9 mouse cellular contexts compared by ENCODE assay signal in genomic region chr17:88442661-88443060, GRCm38 (mm10). TPM values are rescaled to one million over a fixed set of nuclear protein-coding genes. Genes with fewer than 3 reads are reported as not detected.
DNase-seq lines count a peak whose midpoint lies in the region; ATAC-seq and TF ChIP-seq lines count a peak whose summit lies in the region.
"Had no signal": no experiment of that assay in that cellular context is flagged by ENCODE, and none has a peak within 500 bp of the region (broad histone marks: within the 10 kb centered on the region; RNA-seq: fewer than 3 reads in every experiment).

No protein-coding gene starts in this region.

- WGBS in lung, postnatal 0 days = 26% methylated on average over 6 of the region's 6 CpGs
- WGBS in intestine, embryonic 16.5 days = 58% methylated on average over 6 of the region's 6 CpGs

- TF ChIP-seq EP300 in lung, postnatal 0 days (IDR thresholded peaks at IDR 0.05) = no peak

- no peak for TF ChIP-seq CTCF in gastrocnemius, adult 2 months (IDR thresholded peaks at IDR 0.05)
- TF ChIP-seq CTCF in lung, postnatal 0 days (IDR thresholded peaks at IDR 0.05) = no peak

- H3K4me2 ChIP-seq in lung, postnatal 0 days (replicated peaks; ENCODE audit: low read depth, low read length) = peak overlapping the region; percentile 52
- H3K4me2 ChIP-seq in intestine, embryonic 16.5 days (ENCODE audit: low read depth, low read length) = peak overlapping the region; percentile 37

- H3K27me3 ChIP-seq in lung, postnatal 0 days (replicated peaks; ENCODE audit: insufficient read depth, low read length) = no peaks in the 10 kb centered on the region
- no peaks in the 10 kb centered on the region for H3K27me3 ChIP-seq in intestine, embryonic 16.5 days (replicated peaks; ENCODE audit: control insufficient read depth, insufficient read depth, low read length)
- no peaks in the 10 kb centered on the region for H3K27me3 ChIP-seq in splenic B cell, adult 2 months (ENCODE audit: control insufficient read depth, insufficient read depth, low read length, poor library complexity, severe bottlenecking)

- H3K27ac ChIP-seq in gastrocnemius, adult 2 months = peak overlapping the region; percentile 2; the same call in 1 of the 2 replicates
- no peak overlapping the region for H3K27ac ChIP-seq in lung, postnatal 0 days (ENCODE audit: low read length)
- H3K27ac ChIP-seq in intestine, embryonic 16.5 days (ENCODE audit: low read length) = no peak overlapping the region

- no peak overlapping the region for H3K9ac ChIP-seq in lung, postnatal 0 days (replicated peaks; ENCODE audit: low read depth)
- H3K9ac ChIP-seq in intestine, embryonic 16.5 days (ENCODE audit: low read depth, low read length) = no peak overlapping the region; the same call in 1 of the 2 replicates

- peaks cover 6% of the 10 kb centered on the region; the same call in 1 of the 2 replicates for H3K4me1 ChIP-seq in lung, postnatal 0 days (ENCODE audit: insufficient read depth, low read depth, low read length)
- peaks cover 7% of the 10 kb centered on the region for H3K4me1 ChIP-seq in intestine, embryonic 16.5 days (ENCODE audit: control insufficient read depth, insufficient read depth, low read length)

- no peak for DNase-seq in gastrocnemius, adult 2 months
- no peak for DNase-seq in gastrocnemius, adult 18-20 months (ENCODE audit: low spot score)
- peak; percentile 26 for DNase-seq in lung, postnatal 0 days (ENCODE audit: low spot score)
- no peak for DNase-seq in lung, adult 18-20 months
- DNase-seq in splenic B cell, adult 2 months (ENCODE audit: low read depth, low spot score) = peak; percentile 15
- no peak for DNase-seq in frontal cortex, postnatal 14 days (ENCODE audit: low spot score in 2 of 2)
- no peak for DNase-seq in gastrocnemius, postnatal 10 days
- DNase-seq: kidney, postnatal 10 days had no signal

- ATAC-seq in lung, postnatal 0 days = no peak
- no peak for ATAC-seq in intestine, embryonic 16.5 days

- intact Hi-C loops in gastrocnemius, adult 2 months (cut with DNase I) = loop anchor here (5.0 kb wide), 4 partner anchors 65 to 185 kb away; no protein-coding TSS in a partner anchor

- peak overlapping the region; percentile 92 for H3K4me3 ChIP-seq in gastrocnemius, adult 2 months
- H3K4me3 ChIP-seq in lung, postnatal 0 days (ENCODE audit: low read depth, low read length) = no peak overlapping the region
- H3K4me3 ChIP-seq in intestine, embryonic 16.5 days (ENCODE audit: low read length) = peak overlapping the region; percentile 19; the same call in 1 of the 2 replicates

- H3K9me3 ChIP-seq in lung, postnatal 0 days (ENCODE audit: low read length) = no peaks in the 10 kb centered on the region
- no peaks in the 10 kb centered on the region for H3K9me3 ChIP-seq in intestine, embryonic 16.5 days (ENCODE audit: control insufficient read depth, low read length)

- no peaks in the 10 kb centered on the region for H3K36me3 ChIP-seq in lung, postnatal 0 days (ENCODE audit: insufficient read depth, low read length)
- no peaks in the 10 kb centered on the region for H3K36me3 ChIP-seq in intestine, embryonic 16.5 days (ENCODE audit: control insufficient read depth, insufficient read depth, low read length)
- no peaks in the 10 kb centered on the region for H3K36me3 ChIP-seq in splenic B cell, adult 2 months (ENCODE audit: control insufficient read depth, insufficient read depth, low read length, poor library complexity, severe bottlenecking)

RNA-seq across cellular contexts. Expression of gene Foxn2, which starts 2.1 kb away (rescaled TPM):
- total RNA-seq in gastrocnemius, adult 2 months (2021) = 10 to 100 TPM; 10.6 to 12.9 TPM
- total RNA-seq in gastrocnemius, adult 18-20 months (2021) = 10 to 100 TPM; 11.5 to 14.3 TPM
- polyA plus RNA-seq in lung, postnatal 0 days (2015; fragmentation: Nextera tagmentation; extraction: Ambion mirVana) = 13.6 and 14.9 TPM in 2 replicates
- polyA plus RNA-seq in intestine, embryonic 16.5 days (2015; fragmentation: Nextera tagmentation; extraction: Ambion mirVana) = 14.6 and 15.4 TPM in 2 replicates
- total RNA-seq in gastrocnemius, postnatal 10 days (2021) = 10 to 100 TPM; 17.5 to 19.4 TPM

Comparison
In these comparisons a context has a peak if more than half of its experiments do, and no peak if none do; other contexts are left out.
1. DNase-seq: peak in lung, postnatal 0 days (single experiment) and splenic B cell, adult 2 months (single experiment); none in gastrocnemius, adult 2 months (single experiment), gastrocnemius, adult 18-20 months (single experiment), lung, adult 18-20 months (0 of 2), frontal cortex, postnatal 14 days (0 of 2) and gastrocnemius, postnatal 10 days (single experiment).